Mouse (Mus musculus) cerebellum, postnatal 10 days (tissue): ENCODE data around the gene Fthl17b.
A peak's percentile ranks its signal among the peaks of the same experiment; 100 is the strongest.
"Not testable (repeated sequence)": the region's sequence is repeated elsewhere in the genome, so short reads cannot be mapped to it uniquely, and the experiment has no call there.

Source experiments
- DNase-seq, 2 experiments: peaks; one replicate each; pipeline ENCODE4 v3.0.0; 2021; ENCODE audit warnings: mixed read lengths in 2 of 2

Gene Fthl17b

DNA sequence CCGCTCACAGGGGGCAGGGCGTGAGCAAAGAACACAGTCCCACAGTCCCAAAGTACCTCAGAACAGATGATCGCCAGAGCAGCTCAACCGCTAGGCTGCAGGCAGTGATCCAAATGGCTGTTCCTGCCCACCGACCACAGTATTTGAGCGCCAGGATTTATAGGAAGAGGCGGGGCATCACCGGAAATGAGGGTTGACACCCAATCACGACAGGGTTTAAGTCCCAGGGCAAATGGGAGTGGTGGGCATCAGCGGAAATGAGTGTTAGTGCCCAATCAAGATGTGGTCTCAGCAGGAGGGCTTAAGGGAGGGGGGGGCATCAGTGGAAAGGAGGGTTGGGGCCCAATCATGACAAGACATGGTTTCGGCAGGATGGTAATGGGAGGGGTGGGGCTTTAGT lies at the start of gene Fthl17b:
Gene Fthl17b, minus strand, starts transcription at position 101 of the 400 bp plus-strand sequence.
- DNase-seq, result not testable (repeated sequence)

DNA sequence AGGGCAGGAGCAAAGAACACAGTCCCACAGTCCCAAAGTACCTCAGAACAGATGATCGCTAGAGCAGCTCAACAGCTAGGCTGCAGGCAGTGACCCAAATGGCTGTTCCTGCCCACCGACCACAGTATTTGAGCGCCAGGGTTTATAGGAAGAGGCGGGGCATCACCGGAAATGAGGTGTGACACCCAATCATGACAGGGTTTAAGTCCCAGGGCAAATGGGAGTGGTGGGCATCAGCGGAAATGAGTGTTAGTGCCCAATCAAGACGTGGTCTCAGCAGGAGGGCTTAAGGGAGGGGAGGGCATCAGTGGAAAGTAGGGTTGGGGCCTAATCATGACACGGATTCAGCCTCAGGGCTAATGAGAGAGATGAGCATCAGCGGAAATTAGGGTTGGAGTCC lies 23.9 kb upstream of the Fthl17b start, which contains the start of gene Fthl17d:
Gene Fthl17d, minus strand, starts transcription at position 101 of the 400 bp plus-strand sequence.
- DNase-seq, result not testable (repeated sequence)

DNA sequence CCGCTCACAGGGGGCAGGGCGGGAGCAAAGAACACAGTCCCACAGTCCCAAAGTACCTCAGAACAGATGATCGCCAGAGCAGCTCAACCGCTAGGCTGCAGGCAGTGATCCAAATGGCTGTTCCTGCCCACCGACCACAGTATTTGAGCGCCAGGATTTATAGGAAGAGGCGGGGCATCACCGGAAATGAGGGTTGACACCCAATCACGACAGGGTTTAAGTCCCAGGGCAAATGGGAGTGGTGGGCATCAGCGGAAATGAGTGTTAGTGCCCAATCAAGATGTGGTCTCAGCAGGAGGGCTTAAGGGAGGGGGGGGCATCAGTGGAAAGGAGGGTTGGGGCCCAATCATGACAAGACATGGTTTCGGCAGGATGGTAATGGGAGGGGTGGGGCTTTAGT lies 13.7 kb upstream of the Fthl17b start, which contains the start of gene Fthl17c:
Gene Fthl17c, minus strand, starts transcription at position 101 of the 400 bp plus-strand sequence.
- DNase-seq, result not testable (repeated sequence)

DNA sequence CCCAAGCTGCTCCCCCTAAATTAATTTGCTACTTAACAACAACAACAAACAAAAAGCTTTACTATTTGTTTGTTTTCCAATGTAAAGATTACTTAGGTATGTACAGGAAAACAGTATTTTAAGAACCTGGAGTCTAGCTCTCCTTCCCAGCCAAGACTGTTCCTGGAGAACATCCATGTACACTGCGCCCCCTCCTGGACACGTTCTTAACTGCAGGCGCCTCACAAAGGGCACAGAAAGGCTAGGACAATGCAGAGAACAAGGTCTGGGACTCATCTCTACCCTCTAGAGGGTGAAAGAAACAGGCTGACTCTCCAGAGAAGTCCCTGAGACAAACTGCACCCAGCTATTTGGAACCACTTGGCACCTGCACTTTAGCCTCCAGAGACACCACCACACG lies 1.8 kb upstream of the Fthl17b start:
- DNase-seq, result peak; percentile 9 to 15

DNA sequence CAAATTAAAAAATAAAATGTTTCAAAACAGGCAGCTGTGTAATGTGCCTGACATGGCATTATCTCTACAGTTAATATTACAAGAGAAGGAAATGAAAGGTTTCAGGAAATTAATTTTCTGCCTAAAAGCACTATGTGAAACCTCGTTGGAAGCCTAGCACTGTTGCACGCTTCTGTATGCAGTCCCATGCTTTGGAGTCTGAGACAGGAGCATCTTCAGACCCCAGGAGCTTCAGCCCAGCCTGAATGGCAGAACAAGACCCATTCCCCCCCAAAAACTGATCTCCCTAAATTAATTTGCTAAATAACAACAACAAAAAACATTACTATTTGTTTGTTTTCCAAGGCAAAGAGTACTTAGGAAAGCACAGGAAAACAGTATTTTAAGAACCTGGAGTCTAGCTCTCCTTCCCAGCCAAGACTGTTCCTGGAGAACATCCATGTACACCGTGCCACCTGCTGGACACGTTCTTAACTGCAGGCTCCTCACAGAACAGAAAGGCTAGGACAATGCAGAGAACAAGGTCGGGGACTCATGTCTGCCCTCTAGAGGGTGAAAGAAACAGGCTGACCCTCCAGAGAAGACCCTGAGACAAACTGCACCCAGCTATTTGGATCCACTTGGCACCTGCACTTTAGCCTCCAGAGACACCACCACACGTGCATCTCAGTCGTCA lies 14.5 kb downstream of the Fthl17b start:
- DNase-seq, result peak; percentile 93

DNA sequence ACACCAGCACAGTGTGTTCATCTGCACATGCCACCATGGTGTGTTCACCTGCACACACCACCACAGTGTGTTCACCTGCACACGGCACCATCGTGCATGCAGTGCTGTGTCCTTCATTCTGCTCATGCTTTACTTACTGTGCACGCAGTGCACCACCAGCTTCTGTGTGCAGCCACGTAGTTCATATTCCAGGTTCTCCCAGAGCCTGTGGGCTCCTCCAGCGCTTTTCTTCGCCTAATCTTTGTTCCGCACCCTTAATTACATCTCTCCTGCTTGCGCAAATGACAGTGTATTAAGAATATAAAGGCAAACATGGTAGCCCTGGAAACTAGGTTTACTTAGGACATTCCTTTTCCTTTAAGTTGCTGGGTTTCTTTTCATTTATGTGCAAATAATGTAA lies 18.7 kb downstream of the Fthl17b start:
- no peak for DNase-seq

DNA sequence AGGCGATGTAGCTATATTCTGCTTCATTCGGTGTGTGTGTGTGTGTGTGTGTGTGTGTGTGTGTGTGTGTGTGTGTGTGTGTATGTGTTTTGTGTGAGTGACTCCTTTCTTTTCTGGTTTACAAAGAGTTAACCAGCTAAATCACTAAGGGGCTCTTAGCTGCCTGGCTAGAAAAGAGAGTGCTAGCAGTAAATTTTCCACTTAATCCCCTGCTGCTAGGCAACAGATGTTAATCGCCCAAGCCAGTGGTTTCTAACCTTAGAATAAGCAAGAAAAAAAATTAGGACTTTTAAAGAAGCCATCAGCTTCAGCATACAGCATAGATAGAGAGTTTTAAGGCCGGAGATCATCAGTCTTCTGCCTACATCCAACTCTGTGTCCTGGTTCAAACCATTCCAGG lies 35.5 kb downstream of the Fthl17b start:
- no peak for DNase-seq

DNA sequence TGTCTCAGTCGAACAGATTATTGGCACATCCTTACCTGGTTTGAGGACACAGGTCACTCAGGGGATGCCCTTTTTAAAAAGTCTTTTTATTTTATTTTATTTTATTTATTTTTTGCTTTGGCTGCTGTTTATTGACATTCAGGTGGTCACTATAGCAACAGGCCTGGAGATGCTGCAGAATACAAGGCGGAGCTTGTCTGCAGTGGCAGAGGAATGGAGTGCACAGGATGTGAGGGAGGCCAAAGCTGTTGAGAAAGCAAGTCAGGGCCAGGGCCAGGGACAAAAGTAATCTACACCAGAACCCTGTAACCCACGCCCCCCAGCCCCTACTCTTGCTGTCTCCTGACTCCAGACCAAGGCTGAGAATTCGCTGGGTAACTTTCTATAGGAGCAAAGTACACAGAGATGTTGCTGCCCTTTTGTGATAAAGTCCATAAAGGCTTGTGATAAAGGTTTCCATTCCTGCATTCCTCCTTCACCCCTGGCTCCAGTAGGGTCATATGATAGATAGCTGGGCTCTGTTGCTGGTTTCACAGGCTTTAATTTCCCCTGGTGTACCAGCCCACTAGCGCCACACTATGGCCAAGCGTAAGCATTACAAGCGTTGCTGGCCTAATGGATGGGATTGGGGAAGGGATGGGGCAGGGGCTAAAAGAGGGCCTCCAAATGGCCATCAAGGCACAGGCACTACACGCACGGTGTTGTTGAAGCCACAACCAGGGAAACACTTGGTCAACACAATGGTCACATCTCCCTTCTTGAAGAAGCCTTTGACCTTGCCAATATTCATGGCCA lies 40.8 kb downstream of the Fthl17b start:
- peak; percentile 27 to 37 for DNase-seq

DNA sequence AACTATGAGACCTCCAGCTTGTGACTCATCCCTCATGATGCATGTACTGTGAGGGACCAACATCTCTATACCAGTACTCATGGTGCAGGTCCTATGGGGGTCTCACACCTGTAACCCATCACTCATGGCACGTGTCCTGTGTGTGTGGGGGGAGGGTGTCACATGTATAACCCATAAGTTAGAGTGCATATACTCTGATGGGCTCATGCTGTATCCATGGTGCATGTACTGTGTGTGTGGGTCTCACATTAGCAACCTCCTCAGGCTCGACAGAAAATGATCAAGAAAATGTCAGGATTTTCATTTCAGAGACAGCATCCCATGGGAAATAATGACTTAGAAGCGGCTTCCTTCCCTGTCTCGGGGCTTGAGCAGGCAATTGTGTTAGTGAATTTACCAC lies 41.7 kb downstream of the Fthl17b start:
- DNase-seq, result no peak
